Mouse (Mus musculus) lung, adult 2 months (tissue): ENCODE data around the gene Vsir.

Experiments used
- CTCF ChIP-seq: fragments of 200-500 bp; IDR thresholded peaks from 2 replicates; pipeline ENCODE4 v1.5.1; 2011; ENCODE audit warnings: mild to moderate bottlenecking, low read length, control low read depth; ENCODE audit not compliant: insufficient read depth
- POLR2A ChIP-seq: fragments of 200-500 bp; IDR thresholded peaks from 2 replicates; pipeline ENCODE4 v1.6.1; 2011; ENCODE audit warnings: low read depth, mild to moderate bottlenecking, control low read depth, low read length, borderline replicate concordance; ENCODE audit errors: extremely low read depth

DNA sequence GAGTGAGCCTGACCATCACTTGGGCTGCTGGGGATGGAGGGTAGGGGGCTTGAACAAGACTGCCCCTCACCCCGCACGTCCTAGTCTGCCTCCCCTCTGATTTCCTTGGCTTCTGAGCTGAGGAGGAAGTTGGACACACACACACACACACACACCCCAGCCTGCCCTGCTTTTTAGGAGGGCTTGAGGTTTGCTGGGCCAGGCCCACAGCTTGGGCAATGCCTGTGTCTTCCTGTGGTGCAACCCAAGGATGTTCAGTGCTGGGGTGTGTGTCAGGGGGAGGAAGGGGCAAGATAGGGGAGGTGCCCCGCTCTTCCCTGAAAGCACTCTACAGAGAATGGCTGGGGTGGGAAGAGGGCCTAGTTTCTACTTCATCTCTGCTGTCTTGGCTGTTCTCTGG is 2.5 kb upstream of the Vsir start:
- TF ChIP-seq CTCF = no peak
- TF ChIP-seq POLR2A = no peak
